Mouse (Mus musculus): ENCODE measurements around the gene Hpn. TPM values are rescaled to one million over a fixed set of nuclear protein-coding genes. Genes with fewer than 3 reads are reported as not detected.

Hpn gene
- total RNA-seq, 2 experiments from 2014 or later = 1.7 to 2.1 TPM

GRCm38 (mm10) chr7:31082831-31083588, 32.1 kb downstream of the Hpn start:
- ATAC-seq (ENCODE audit: poor library complexity, severe bottlenecking) = no peak

GRCm38 (mm10) chr7:31082106-31082505, 33.0 kb downstream of the Hpn start:
- no peak for ATAC-seq (ENCODE audit: poor library complexity, severe bottlenecking)

- no peak for ATAC-seq (ENCODE audit: poor library complexity, severe bottlenecking)
Measured at GRCm38 (mm10) chr7:31081106-31081505, 34.0 kb downstream of the Hpn start.

GRCm38 (mm10) chr7:31080611-31081010, 34.5 kb downstream of the Hpn start:
- no peak for ATAC-seq (ENCODE audit: poor library complexity, severe bottlenecking)

GRCm38 (mm10) chr7:31079670-31080069, 35.4 kb downstream of the Hpn start:
- no peak for ATAC-seq (ENCODE audit: poor library complexity, severe bottlenecking)

GRCm38 (mm10) chr7:31077885-31078445, 37.1 kb downstream of the Hpn start:
- peak; percentile 63 for ATAC-seq (ENCODE audit: poor library complexity, severe bottlenecking)

GRCm38 (mm10) chr7:31077470-31077869, 37.6 kb downstream of the Hpn start:
- ATAC-seq (ENCODE audit: poor library complexity, severe bottlenecking) = no peak

- ATAC-seq (ENCODE audit: poor library complexity, severe bottlenecking) = no peak
Measured at GRCm38 (mm10) chr7:31076492-31076891, 38.6 kb downstream of the Hpn start, which contains the start of gene Fxyd3. Gene Fxyd3, minus strand, starts transcription at chr7:31076704.

- ATAC-seq (ENCODE audit: poor library complexity, severe bottlenecking) = no peak
Measured at GRCm38 (mm10) chr7:31074713-31075069, 40.4 kb downstream of the Hpn start.

- ATAC-seq (ENCODE audit: poor library complexity, severe bottlenecking) = no peak
Measured at GRCm38 (mm10) chr7:31074061-31074712, 40.9 kb downstream of the Hpn start.

- ATAC-seq (ENCODE audit: poor library complexity, severe bottlenecking) = no peak
Measured at GRCm38 (mm10) chr7:31073546-31073945, 41.5 kb downstream of the Hpn start.

- ATAC-seq (ENCODE audit: poor library complexity, severe bottlenecking) = no peak
Measured at GRCm38 (mm10) chr7:31072326-31072725, 42.8 kb downstream of the Hpn start.

- ATAC-seq (ENCODE audit: poor library complexity, severe bottlenecking) = no peak
Measured at GRCm38 (mm10) chr7:31070324-31070723, 44.8 kb downstream of the Hpn start.

- no peak for ATAC-seq (ENCODE audit: poor library complexity, severe bottlenecking)
Measured at GRCm38 (mm10) chr7:31069491-31069890, 45.6 kb downstream of the Hpn start.

GRCm38 (mm10) chr7:31067836-31068235, 47.3 kb downstream of the Hpn start:
- no peak for ATAC-seq (ENCODE audit: poor library complexity, severe bottlenecking)

GRCm38 (mm10) chr7:31063074-31063560, 52.0 kb downstream of the Hpn start:
- ATAC-seq (ENCODE audit: poor library complexity, severe bottlenecking) = no peak

- ATAC-seq (ENCODE audit: poor library complexity, severe bottlenecking) = no peak
Measured at GRCm38 (mm10) chr7:31060621-31061010, 54.5 kb downstream of the Hpn start.

- ATAC-seq (ENCODE audit: poor library complexity, severe bottlenecking) = no peak
Measured at GRCm38 (mm10) chr7:31059919-31060620, 55.0 kb downstream of the Hpn start.

- ATAC-seq (ENCODE audit: poor library complexity, severe bottlenecking) = peak; percentile 96
Measured at GRCm38 (mm10) chr7:31059108-31059507, 56.0 kb downstream of the Hpn start, which contains the start of gene Lgi4. Gene Lgi4, plus strand, starts transcription at chr7:31059342.

- ATAC-seq (ENCODE audit: poor library complexity, severe bottlenecking) = no peak
Measured at GRCm38 (mm10) chr7:31058211-31058610, 56.9 kb downstream of the Hpn start.

- no peak for ATAC-seq (ENCODE audit: poor library complexity, severe bottlenecking)
Measured at GRCm38 (mm10) chr7:31057730-31058129, 57.4 kb downstream of the Hpn start.
